Mouse (Mus musculus) activated CD4-positive, CD25-positive, alpha-beta regulatory T cell, adult 4 months (primary cell): Measurements from ENCODE around the gene Abcc4. TPM values are rescaled to one million over a fixed set of nuclear protein-coding genes. Genes with fewer than 3 reads are reported as not detected.
"Not testable (repeated sequence)": the region's sequence is repeated elsewhere in the genome, so short reads cannot be mapped to it uniquely, and the experiment has no call there.

Experiments used
- ATAC-seq: one replicate; pipeline ENCODE4 v1.8.0; 2017
- polyA plus RNA-seq, 2 experiments: library from polyadenylated mRNA; unstranded; fragments of 100-300 nt; shearing (Covaris generic); gene quantifications; one replicate each; pipeline ENCODE4 v1.2.1; 2017

The Abcc4 gene
- polyA plus RNA-seq, 2 experiments from 2014 or later, result 8.8 to 9.8 TPM

DNA sequence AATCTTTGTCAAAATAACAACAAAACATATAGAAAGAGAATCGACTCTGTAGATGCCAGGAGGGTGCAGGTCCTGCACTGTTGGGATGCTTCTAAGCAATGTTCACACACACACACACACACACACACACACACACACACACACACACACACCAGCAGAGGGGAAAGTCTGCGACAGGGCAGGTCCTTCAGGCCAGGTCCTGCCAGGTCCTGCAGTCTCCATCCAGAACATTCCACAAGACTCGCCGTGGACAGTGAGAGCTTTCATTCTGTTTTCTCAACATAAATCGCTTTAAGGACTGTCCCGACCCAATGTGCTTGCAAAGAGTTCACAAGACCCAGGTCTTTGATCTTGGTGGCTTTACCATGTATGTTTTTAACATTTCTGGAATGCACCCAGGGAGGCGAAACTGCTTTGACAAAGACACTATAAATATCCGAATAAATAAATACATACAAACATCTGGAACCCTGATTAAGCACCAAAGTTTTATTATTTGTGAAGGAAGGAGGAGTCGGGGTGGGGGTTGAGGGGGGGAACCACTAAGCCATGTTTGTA is 133.3 kb downstream of the Abcc4 start:
- ATAC-seq, result no peak

DNA sequence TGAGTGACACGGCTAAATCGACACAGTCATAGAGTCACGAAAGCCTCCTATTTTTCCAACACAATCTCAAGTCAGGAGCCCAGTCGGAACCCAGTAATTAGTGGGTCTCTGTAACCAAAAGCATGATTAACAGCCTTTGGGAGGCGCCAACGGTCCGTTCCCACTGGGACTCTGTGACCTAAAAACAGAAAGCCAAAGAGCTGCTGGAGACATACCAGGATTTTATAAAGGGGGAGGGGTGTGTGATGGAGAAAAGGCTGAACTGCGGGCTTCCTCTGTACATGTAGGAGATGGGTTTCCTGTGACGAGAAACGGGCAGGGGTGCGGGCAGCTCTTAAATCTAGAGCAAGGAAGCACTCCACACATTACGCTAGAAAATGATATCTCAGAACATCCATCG is 136.4 kb downstream of the Abcc4 start:
- no peak for ATAC-seq

DNA sequence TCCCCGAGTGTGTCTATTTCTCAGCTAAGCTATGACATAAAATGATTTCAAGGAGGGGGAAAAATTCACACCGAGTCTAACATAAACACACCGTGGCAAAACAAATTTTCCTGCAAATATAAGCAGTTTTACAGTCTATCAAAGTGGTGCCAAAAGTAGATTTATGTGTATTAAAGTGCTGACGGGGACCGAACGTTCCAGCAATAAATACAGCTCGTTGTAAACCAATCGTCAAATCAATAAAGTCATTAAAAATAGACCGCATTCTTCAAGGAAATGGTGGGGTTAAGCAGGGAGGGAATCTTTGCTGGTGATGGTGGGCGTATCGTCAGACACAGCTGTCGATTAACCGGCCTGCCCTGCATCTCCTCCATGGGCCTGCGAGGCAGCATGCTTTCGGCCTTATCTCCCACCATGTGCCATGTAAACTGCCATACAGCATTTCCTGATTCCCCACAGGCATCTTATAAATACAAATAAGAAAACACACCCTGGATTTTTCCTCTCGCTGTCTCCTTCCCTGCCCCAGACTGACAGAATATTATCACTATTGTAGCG is 137.8 kb downstream of the Abcc4 start:
- no peak for ATAC-seq

DNA sequence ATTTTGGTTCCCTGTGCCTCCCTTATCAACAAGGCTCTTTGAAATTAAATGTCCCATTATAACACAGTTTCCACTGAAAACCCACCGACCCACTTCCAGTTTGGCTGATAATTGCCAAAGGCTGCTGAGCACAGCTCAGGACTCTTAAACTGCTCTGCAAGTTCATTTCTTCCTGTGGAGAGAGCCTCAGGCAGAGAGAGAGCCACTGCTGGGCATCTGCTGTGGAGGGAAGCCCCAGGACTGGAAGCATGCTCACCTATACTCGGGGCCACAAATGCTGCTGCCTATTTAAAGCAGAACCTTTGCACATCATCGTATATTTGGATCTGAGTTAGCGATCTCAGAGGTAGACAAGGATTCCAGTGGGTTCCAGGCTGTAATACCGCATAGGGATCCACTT is 139.2 kb downstream of the Abcc4 start:
- no peak for ATAC-seq

DNA sequence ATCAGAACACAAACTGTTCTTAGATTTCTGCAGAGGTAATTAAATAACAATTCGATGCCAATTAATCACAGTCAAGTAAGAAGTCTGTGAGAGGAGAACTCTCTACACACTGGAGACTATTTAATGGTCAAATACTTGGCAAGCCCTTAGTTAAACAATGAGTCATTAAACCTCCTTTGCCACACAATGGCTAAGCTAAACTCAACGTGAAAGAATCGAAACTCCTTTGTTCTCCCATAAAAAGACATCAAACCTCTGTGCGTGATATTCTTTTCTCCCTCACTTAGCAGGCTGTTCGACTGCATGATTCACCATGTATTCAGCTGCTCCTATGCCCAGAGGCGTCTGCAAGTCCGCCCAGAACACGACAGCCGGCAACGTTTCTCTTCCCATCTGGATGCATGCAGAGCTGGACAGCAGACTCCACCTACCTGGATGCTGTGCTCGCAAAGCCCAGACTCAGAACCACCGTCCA is 139.8 kb downstream of the Abcc4 start:
- ATAC-seq, result no peak

DNA sequence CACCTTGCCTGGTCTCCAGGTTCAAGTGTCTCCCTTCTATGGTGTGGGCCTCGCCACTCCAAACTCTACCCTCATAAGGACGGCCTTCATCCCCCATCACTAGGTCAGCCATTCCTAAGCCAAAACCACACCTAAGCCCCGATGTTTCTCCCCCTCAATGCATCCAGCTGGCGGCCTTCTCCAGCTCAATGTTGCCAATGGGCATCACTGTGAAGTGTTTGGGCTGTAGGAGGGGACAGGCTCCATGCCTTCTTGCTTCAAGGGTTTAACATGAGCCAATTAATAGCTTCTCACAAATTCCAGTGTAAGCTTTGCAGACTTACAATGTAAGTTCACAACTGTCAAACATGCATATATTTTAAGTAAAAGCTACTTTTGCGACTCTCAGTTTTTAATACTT is 140.3 kb downstream of the Abcc4 start:
- ATAC-seq, result no peak

DNA sequence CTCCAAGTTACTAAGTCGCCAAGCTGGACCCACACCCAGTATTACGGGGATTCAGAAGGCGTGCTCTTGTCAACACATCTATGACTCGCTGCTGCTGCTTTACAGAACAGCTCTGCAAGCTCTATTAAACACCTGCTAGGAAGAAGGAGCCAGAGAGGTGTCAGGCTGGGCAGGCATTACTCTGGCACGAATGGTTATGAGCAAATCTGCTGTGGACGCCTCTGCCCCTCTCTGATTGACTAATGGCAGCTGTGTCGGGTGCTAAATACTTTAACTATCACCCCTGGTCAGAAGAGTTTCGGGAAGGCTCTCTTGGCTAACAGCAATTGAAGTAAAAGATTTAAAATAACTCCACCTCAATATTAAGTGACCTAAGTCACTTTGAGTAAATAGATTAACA is 142.4 kb downstream of the Abcc4 start:
- ATAC-seq, result no peak

DNA sequence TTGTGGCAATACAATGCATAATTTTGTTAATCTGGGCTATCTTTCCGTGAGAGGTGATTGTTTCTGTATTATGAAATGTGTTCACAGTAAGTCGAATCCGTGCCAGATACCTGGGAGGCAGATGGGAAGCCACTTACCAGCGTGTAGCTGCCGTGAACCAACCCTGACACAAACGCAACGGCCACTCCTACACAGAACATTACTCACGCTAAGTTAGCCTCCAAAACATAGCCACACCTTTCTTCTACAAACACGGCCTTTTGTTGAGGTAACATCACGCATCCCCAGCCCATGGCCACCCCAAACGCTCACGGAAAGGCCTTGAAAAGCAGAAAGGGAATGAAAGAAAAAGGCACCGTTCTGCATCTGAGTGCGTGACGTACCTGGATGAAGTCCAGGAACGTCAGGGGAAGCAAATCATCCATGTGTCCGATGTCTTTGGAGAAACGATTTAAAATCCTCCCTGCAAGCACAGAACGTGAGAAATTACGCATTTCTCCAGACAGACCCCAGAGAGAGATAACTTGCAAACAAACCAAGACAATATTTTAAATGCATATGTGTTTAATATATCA is 153.0 kb downstream of the Abcc4 start:
- no peak for ATAC-seq

DNA sequence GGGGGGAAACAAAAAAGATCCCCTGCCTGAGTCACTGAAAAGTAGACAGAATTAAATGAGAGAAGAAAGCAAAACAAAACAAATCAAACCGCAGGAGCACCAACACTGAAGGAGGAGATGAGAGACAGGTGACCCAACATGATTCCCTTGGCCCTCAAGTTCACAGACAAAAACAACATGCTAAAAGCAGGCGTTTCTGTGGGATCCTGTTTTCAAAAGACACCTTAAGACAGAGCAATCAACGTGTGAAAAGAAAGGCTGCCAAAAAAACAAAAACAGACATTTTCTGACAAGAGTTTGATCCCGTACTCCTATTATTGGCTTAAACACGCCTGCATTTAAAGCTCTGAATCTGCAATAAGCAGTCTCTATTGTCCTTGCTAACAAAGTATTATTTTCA is 153.6 kb downstream of the Abcc4 start:
- no peak for ATAC-seq

DNA sequence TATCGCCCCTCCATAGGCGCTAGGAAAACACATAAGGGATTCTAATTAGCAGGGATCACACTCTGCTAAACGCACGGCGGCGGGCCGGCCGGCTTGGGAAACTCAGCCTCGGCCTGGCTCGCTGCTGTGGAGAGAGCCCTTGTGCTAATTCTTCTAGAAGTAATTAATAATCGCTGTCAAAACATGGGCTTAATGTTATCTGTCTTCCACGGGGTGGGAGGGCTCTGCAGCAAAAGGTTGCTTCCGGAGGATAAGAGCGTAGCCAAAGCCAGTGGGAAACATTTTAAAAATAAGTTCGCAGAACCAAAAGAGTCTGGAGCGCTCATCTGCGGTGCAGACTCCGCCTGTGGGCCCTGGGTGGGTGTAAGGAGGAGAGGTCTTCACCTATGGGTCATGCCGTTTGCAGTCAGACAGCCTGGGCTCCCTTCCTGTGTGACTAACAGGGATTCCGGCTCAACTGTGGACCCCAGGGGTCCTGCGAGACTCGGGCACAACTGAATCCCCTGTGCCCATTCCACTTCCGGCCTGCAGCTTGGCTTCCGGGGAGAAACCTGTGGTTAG is 154.2 kb downstream of the Abcc4 start:
- ATAC-seq, result no peak

DNA sequence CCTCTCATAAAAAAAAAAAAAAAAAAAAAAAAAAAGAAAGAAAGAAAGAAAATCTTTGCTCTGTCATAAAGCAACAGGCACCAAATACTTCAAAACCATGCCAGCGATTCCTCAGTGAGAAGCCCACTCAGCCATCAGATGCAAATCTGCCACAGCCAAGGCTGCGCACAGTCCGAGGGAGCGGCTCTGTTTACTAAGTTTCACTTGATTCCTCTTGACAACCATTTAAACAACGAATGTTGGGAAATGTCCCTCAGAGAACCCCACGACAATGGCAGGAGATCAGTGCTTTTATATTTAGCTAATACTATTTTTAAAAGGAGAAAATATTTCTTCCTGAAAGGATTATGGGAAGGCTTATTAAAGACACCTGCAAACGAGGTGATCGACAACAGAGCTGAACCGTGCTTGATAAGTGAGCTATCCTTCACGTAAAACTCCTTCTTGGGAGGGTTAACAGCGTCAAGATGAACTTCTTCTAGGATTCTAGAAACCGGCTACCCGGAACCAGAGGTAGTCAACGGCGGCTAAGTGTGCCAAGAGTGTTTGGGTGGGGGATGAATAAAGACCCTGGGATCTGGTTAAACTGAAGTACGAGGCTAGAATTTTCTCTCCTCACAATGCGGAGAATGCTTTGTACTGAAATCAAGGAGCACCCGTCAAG is 154.8 kb downstream of the Abcc4 start:
- no peak for ATAC-seq

DNA sequence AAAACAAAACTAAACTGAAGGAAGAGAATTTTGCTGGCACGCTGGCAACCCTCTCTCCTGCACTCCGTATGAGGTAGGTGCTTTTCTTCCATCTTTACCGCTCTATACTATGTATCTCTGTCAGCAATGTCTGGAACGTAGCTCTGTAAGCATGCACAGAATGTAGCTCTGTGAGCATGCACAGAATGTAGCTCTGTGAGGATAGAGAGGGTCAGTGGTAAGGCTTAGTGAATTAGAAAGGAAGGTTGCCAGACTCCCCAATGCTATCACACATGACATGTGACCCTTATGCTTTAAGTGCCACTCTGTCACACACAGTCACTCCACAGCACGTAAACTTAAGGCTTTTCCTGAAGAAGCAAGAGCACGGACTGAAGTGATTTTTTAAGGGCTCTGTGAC is 161.5 kb downstream of the Abcc4 start:
- ATAC-seq, result no peak

DNA sequence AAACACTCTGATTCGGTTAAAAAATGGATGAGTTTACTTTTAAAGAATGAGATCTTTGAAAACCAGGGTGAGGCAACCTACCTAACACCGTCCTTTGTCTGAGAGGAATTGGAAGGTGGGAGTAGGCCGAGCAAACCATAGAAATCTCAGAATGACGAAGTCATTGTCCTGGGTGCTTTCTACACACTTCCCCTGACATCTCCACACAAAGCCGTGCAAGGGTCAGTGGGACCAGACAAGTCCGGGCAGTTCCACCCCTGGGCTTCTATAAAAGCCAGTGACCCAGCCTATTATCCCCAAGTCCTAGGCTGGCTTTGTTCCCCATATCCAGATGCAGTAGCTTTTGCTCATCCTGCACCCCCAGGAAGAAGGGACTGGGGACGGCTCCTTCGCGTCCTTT is 163.1 kb downstream of the Abcc4 start:
- no peak for ATAC-seq

DNA sequence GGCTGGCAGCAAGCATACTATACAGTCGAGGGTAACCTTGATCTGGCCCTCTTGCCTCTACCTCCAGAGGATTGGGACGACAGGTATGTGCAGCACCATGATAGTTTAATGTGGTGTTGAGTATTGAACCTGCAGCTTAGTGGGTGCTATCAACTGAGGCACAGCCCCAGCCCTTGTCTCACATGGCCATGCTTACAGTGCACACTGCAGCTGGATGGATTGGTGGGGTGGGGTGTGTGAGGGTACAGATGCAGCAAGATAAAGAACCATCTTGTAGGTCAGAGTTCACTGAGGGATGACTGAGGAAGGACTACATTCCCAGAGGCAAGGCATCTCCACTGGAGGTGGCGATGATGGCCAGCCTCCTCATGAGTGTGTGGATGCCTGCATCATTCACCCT is 174.5 kb downstream of the Abcc4 start:
- no peak for ATAC-seq

DNA sequence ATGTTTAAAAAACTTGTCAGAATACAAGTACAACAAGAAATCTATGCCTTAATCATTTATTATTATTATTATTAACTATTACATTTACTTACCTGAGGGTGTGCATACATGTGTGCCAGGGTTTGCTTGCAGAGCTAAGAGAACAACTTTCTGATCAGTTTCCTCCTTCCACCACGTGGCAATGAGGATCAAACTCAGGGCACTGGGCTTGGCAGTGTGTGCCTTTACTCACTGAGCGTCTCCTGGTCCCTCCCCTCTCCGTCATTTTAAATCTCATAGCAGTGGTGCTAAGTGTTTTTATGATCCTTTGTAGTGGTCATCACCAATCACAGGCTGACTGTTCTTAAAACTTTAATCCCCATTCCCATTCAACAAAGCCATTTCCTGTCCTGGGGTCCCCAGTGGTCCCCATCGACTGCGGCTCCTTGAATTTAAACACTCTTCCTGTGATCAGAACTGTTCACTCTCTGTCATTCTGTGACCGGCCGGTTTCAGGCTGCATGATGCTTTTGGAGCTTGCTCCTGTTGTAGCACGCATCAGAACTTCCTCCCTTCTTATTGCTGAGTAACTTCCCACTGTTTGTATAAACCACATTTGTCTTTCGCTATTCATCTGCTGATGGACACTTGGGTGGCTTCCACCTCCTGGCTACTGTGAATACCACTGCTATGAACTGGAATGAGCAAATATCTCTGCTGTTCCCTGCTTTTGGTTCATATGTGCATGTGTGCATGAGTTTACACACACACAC is 191.6 kb downstream of the Abcc4 start:
- ATAC-seq, result no peak

DNA sequence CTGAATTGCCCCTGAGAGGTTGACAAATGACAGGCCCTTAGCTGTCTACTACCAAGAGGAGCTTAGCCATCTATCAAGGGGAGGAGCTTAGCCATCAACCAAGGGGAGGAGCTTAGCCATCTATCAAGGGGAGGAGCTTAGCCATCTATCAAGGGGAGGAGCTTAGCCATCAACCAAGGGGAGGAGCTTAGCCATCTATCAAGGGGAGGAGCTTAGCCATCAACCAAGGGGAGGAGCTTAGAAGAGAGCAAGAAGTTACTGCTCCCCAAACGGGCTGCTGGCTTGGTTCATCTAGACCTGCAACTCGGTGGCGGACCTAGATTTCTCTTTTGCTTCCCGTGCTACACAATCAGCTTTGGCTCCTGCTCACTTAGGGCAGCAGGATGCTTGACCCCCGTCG is 194.3 kb downstream of the Abcc4 start:
- not testable (repeated sequence) for ATAC-seq

DNA sequence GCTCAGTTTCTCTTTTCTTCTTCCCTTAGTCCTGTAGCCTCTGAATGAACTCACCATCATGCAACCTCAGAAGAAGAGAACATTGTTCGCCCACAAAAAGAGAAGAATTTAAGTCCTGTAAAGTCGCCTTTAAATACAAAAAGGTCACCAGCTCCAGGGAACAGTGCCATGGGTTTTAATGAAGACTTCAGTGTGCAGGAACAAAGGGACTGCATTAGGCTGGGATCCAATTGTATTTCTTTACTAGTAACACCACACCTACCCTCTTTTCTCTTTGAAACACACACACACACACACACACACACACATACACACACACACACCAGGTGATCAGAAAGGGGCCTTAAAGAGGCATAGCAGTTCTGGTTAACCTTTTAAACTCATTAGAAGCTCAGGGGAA is 195.2 kb downstream of the Abcc4 start:
- no peak for ATAC-seq

DNA sequence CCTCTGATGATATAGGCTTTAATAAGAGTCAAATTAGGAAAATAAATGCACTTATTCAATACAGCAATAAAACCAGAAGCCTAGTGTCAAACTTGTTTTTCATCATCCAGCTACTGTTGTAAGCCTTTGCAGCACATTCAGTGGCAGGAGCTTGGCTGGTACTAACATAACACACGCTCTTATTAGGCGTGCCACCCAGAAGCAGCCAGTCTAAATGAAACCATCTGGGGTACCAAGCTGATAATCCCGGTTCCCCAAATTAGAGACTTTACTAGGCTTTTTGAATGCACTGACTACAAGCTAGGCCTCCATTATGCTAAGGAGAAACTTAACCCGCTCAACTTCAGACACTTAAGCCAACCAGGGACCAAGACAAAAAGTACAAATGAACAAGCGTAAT is 195.8 kb downstream of the Abcc4 start:
- no peak for ATAC-seq

DNA sequence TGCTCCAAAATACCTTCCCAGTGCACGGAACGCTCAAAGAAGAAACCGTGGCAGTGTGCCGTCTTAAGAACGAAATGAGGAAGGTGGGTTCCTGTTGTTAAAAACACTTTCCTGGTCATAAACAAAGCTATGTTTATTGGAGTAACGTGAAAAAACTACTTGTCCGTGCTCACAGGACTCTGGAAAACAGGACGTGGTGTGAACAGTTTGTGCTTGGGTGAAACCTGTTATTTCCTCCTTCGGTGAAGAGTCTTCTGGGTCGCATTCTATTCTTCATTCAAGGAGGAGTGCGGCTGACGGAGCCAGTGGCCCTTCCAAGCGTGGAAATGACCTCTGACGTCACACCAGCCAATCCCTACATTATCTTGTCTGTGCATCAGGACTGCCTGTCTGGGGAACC is 198.2 kb downstream of the Abcc4 start:
- no peak for ATAC-seq

DNA sequence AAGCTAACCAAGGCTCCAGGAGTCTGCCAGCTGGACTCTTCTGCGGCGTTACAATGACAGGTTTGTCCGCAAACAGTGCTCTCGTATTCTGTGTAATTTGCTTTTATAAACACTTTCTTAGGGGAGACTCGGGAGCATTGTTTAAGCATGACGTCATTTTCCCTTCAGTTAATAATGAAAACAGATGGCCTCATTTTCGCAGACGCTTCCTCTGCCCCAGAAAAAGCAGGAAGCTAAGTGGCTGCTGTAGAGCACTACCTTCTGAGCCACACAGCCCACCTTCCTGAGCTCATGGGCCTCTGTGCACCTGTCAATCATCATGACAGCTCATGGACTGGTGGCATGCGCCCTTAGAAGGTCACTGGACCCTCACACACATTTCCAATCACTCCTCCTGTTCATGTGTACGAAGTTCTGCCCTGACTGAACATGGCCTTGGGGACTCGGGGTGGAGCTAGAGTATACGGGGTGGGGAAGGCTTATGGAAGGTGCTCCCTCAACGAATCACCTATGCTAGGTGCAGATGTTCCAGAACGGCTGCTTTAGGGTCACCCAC is 199.3 kb downstream of the Abcc4 start:
- no peak for ATAC-seq

DNA sequence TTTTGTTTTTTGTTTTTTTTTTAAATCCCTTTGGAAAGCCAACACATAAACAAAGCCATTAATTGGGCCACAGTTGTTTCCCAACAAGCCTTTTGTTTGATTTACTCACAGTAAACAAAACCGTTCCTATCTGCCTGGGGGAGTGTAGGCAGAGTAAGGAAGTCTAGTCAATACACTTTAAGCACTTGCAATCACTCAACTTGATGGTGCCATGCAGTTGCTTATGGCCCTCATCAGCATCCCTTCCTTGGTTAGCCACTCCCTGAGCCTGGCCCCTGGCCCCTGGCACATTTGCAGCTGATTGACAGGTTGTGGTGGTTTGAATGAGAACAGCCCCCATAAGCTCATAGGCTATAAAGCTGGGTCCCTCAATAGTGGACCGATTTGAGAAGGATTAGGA is 209.3 kb downstream of the Abcc4 start:
- no peak for ATAC-seq

DNA sequence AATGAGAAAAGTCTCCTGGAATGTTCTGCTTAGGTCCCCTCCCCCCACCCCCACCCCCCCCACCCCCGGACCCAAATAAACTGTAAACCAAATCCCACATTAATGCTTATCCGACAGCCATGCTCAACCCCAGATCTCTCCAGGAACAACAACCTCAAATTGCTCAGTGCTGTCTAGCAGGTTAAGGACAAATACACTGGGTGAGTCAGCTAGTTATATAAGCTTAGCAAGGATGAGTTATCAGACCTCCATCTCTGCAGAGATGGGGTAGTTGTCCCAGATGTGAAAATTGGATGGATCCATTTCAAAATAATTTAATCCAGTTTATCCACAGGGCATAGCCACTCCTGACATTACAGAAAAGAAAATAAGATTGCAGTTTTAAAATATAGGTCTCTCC is 210.6 kb downstream of the Abcc4 start:
- ATAC-seq, result no peak

DNA sequence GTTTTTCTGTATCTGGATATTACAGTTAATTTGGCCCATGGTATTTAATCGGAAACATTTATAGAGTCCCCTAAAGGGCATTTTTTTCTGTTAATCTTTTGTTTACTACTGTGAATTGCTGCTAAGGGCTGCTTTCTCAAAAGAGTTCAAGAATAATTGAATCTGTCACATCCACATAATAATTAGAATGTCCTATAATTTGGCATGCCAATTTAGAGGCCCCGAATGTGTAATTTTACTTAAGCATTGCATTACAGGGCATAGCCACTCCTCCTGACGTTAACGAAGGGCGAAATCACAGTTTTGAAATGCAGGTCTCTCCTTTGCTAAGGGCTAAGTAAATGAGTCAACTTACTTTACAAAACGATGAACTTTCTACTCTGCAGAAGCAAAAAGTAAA is 214.3 kb downstream of the Abcc4 start:
- ATAC-seq, result no peak
